9 mouse cellular contexts compared by ENCODE assay signal in the genomic region with DNA sequence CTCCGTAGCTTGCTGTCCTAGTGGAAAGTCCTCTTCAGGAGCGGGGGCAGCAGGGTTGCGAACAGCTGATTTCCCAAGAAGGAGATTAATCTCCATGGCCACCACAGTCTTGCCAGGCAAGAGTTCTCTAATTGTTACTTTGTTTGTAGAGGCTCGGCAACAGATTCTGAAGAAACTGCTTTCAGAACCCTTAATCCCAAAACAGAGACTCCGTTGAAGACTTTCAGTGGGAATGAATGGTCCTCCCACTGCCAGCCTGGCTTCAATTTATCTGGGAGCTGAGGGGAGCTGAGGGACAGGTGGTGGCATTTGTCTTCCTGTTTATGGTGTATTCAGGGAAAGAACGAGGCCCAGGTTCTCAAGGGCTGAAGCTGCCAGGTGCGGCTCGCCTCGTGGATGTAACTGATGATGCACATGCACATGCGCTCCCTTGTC.
DNase-seq lines count a peak whose midpoint lies in the region; ATAC-seq lines count a peak whose summit lies in the region.
"Had no signal": no experiment of that assay in that cellular context is flagged by ENCODE, and none has a peak within 500 bp of the region (broad histone marks: within the 10 kb centered on the region; RNA-seq: fewer than 3 reads in every experiment).

No protein-coding gene starts in this region.

- H3K4me2 ChIP-seq in midbrain, embryonic 15.5 days, result no peak overlapping the region
- H3K4me2 ChIP-seq in intestine, embryonic 15.5 days (replicated peaks), result no peak overlapping the region
- H3K4me2 ChIP-seq in kidney, embryonic 16.5 days (replicated peaks; ENCODE audit: low read depth, low read length), result no peak overlapping the region
- H3K4me2 ChIP-seq: embryonic facial prominence, embryonic 12.5 days had no signal

- no peaks in the 10 kb centered on the region for H3K36me3 ChIP-seq in midbrain, embryonic 15.5 days (replicated peaks)
- no peaks in the 10 kb centered on the region for H3K36me3 ChIP-seq in intestine, embryonic 15.5 days
- H3K36me3 ChIP-seq in kidney, embryonic 16.5 days (ENCODE audit: insufficient read depth, low read length), result no peaks in the 10 kb centered on the region
- H3K36me3 ChIP-seq: embryonic facial prominence, embryonic 12.5 days had no signal

- no peak overlapping the region for H3K9ac ChIP-seq in midbrain, embryonic 15.5 days
- no peak overlapping the region for H3K9ac ChIP-seq in intestine, embryonic 15.5 days
- no peak overlapping the region for H3K9ac ChIP-seq in kidney, embryonic 16.5 days (replicated peaks; ENCODE audit: low read length)
- H3K9ac ChIP-seq: embryonic facial prominence, embryonic 12.5 days had no signal

- no peaks in the 10 kb centered on the region for H3K9me3 ChIP-seq in midbrain, embryonic 15.5 days
- H3K9me3 ChIP-seq in intestine, embryonic 15.5 days, result no peaks in the 10 kb centered on the region
- H3K9me3 ChIP-seq in kidney, embryonic 16.5 days (ENCODE audit: low read length), result no peaks in the 10 kb centered on the region
- H3K9me3 ChIP-seq: embryonic facial prominence, embryonic 12.5 days had no signal

- DNase-seq in cerebellum, adult 18-20 months, result peak; percentile 58 to 65
- peak; percentile 69 for DNase-seq in cerebellum, adult 9-10 months
- DNase-seq in layer of hippocampus, adult 9-10 months (ENCODE audit: low spot score), result peak; percentile 21
- DNase-seq in natural killer cell, adult 2 months (ENCODE audit: low spot score in 2 of 2), result no peak
- DNase-seq: adrenal gland, postnatal 14 days had no signal

- H3K4me1 ChIP-seq in midbrain, embryonic 15.5 days, result peaks cover 29% of the 10 kb centered on the region
- no peaks in the 10 kb centered on the region for H3K4me1 ChIP-seq in intestine, embryonic 15.5 days (replicated peaks)
- 0 out of 2 replicates have a peak, but pooled peaks cover 6% of the 10 kb centered on the region for H3K4me1 ChIP-seq in kidney, embryonic 16.5 days (ENCODE audit: insufficient read depth, low read length)
- H3K4me1 ChIP-seq: embryonic facial prominence, embryonic 12.5 days had no signal

- WGBS in midbrain, embryonic 15.5 days, result 19% methylated on average over 10 of the region's 10 CpGs
- 75% methylated on average over 10 of the region's 10 CpGs for WGBS in intestine, embryonic 15.5 days
- WGBS in kidney, embryonic 16.5 days, result 84% methylated on average over 10 of the region's 10 CpGs

- H3K27ac ChIP-seq in midbrain, embryonic 15.5 days, result peak overlapping the region; percentile 40; the same call in 1 of the 2 replicates
- no peak overlapping the region for H3K27ac ChIP-seq in intestine, embryonic 15.5 days
- no peak overlapping the region for H3K27ac ChIP-seq in kidney, embryonic 16.5 days (ENCODE audit: low read length)
- H3K27ac ChIP-seq: embryonic facial prominence, embryonic 12.5 days had no signal

- ATAC-seq in midbrain, embryonic 15.5 days (replicated peaks), result peak; percentile 50
- no peak for ATAC-seq in intestine, embryonic 15.5 days
- no peak for ATAC-seq in kidney, embryonic 16.5 days (ENCODE audit: low FRiP score, low TSS enrichment)

- H3K4me3 ChIP-seq in midbrain, embryonic 15.5 days, result no peak overlapping the region
- H3K4me3 ChIP-seq in intestine, embryonic 15.5 days (replicated peaks), result no peak overlapping the region
- H3K4me3 ChIP-seq in kidney, embryonic 16.5 days (ENCODE audit: low read length), result no peak overlapping the region
- H3K4me3 ChIP-seq: embryonic facial prominence, embryonic 12.5 days had no signal

- no peaks in the 10 kb centered on the region for H3K27me3 ChIP-seq in midbrain, embryonic 15.5 days (replicated peaks)
- no peaks in the 10 kb centered on the region for H3K27me3 ChIP-seq in intestine, embryonic 15.5 days (replicated peaks)
- no peaks in the 10 kb centered on the region for H3K27me3 ChIP-seq in kidney, embryonic 16.5 days (ENCODE audit: insufficient read depth, low read length)
- H3K27me3 ChIP-seq: embryonic facial prominence, embryonic 12.5 days had no signal

Comparison
In these comparisons a context has a peak if more than half of its experiments do, and no peak if none do; other contexts are left out.
1. DNase-seq: peak in cerebellum, adult 18-20 months (2 of 2), cerebellum, adult 9-10 months (single experiment) and layer of hippocampus, adult 9-10 months (single experiment); none in natural killer cell, adult 2 months (0 of 2).